11 mouse cellular contexts compared by ENCODE assay signal in the genomic region with DNA sequence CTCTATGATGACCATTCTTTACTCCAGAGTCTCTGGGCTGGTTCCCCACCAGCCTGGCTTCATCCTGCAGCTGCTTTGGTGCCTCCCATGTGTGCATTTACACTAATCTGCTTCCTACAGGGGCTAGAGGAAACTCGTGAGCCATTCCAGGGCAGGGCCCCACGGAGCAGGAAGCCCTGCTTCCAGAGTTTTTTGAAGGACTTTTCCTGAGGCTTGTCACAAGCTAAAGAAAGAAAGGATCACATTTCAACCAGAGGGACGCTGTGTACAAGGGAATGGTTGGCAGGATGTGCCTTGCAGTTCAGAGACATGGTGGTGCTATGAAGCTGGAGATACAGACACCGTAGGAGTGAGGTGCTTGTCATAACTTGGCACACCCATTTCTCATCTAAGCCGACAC. TPM values are rescaled to one million over a fixed set of nuclear protein-coding genes. Genes with fewer than 3 reads are reported as not detected.
DNase-seq lines count a peak whose midpoint lies in the region; ATAC-seq and TF ChIP-seq lines count a peak whose summit lies in the region.
"Had no signal": no experiment of that assay in that cellular context is flagged by ENCODE, and none has a peak within 500 bp of the region (broad histone marks: within the 10 kb centered on the region; RNA-seq: fewer than 3 reads in every experiment).

No protein-coding gene starts in this region.

- TF ChIP-seq CTCF in heart, adult 2 months (IDR thresholded peaks at IDR 0.05), result peak; percentile 22; the same call in 1 of the 2 replicates

- H3K79me2 ChIP-seq in heart, adult 2 months (replicated peaks; ENCODE audit: control insufficient read depth, insufficient read depth, low read length), result no peaks in the 10 kb centered on the region

- no peak for TF ChIP-seq POLR2A in heart, adult 2 months (IDR thresholded peaks at IDR 0.05; ENCODE audit: insufficient read depth, low read depth, low read length)

- 42% methylated on average over 5 of the region's 5 CpGs for WGBS in liver, embryonic 11.5 days
- 19% methylated on average over 5 of the region's 5 CpGs for WGBS in heart, adult 2 months
- WGBS in hindbrain, embryonic 11.5 days, result 63% methylated on average over 5 of the region's 5 CpGs

- no peak for DNase-seq in liver, embryonic 11.5 days (ENCODE audit: low spot score)
- DNase-seq in liver, result no peak
- peak; percentile 20 to 25 for DNase-seq in heart, adult 2 months
- DNase-seq in heart, postnatal 25 days (ENCODE audit: low spot score), result peak; percentile 11
- DNase-seq in lung, postnatal 10 days, result peak; percentile 50
- no peak for DNase-seq in B cell, adult 2 months
- no peak for DNase-seq in cerebellum, adult 11 months
- DNase-seq in hindbrain, embryonic 11.5 days (ENCODE audit: low spot score), result no peak
- DNase-seq: adrenal gland, postnatal 14 days; cerebellum, postnatal 36 days had no signal

- H3K36me3 ChIP-seq in liver, embryonic 11.5 days (ENCODE audit: control insufficient read depth, insufficient read depth, low read length), result no peaks in the 10 kb centered on the region
- H3K36me3 ChIP-seq in heart, adult 2 months (ENCODE audit: control insufficient read depth, insufficient read depth, low read length), result no peaks in the 10 kb centered on the region
- peaks cover 7% of the 10 kb centered on the region; the same call in 1 of the 2 replicates for H3K36me3 ChIP-seq in hindbrain, embryonic 11.5 days (ENCODE audit: control insufficient read depth, insufficient read depth, low read length)

- intact Hi-C loops in heart, adult 2 months (cut with DNase I), result loop anchor here (5.0 kb wide), 1 partner anchor 35 kb away; no protein-coding TSS in a partner anchor
- intact Hi-C loops in heart, postnatal 25 days (cut with DNase I), result no loop called here

- no peaks in the 10 kb centered on the region for H3K9me3 ChIP-seq in liver, embryonic 11.5 days (ENCODE audit: control insufficient read depth, low read length)
- no peaks in the 10 kb centered on the region for H3K9me3 ChIP-seq in hindbrain, embryonic 11.5 days (ENCODE audit: control insufficient read depth, low read length)

- H3K4me1 ChIP-seq in liver, embryonic 11.5 days (replicated peaks; ENCODE audit: control insufficient read depth, insufficient read depth, low read length), result no peaks in the 10 kb centered on the region
- peaks cover 4% of the 10 kb centered on the region; the same call in 1 of the 2 replicates for H3K4me1 ChIP-seq in heart, adult 2 months (ENCODE audit: control insufficient read depth, insufficient read depth, low read length)
- no peaks in the 10 kb centered on the region for H3K4me1 ChIP-seq in hindbrain, embryonic 11.5 days (replicated peaks; ENCODE audit: control insufficient read depth, insufficient read depth, low read length)

- H3K4me3 ChIP-seq in liver, embryonic 11.5 days (ENCODE audit: low read depth, low read length), result no peak overlapping the region
- no peak overlapping the region for H3K4me3 ChIP-seq in heart, adult 2 months
- H3K4me3 ChIP-seq in hindbrain, embryonic 11.5 days (ENCODE audit: low read depth, low read length), result no peak overlapping the region

- 0 out of 2 replicates have a peak, but pooled peaks have one; percentile 33 for TF ChIP-seq EP300 in heart, adult 2 months (IDR thresholded peaks at IDR 0.05; ENCODE audit: insufficient read depth, low read depth, low read length)

- H3K9ac ChIP-seq in liver, embryonic 11.5 days (ENCODE audit: low read depth, low read length), result no peak overlapping the region
- H3K9ac ChIP-seq in heart, adult 2 months (ENCODE audit: low read depth, low read length), result no peak overlapping the region
- H3K9ac ChIP-seq in hindbrain, embryonic 11.5 days (ENCODE audit: low read depth, low read length), result no peak overlapping the region

- no peaks in the 10 kb centered on the region for H3K27me3 ChIP-seq in liver, embryonic 11.5 days (replicated peaks; ENCODE audit: control insufficient read depth, insufficient read depth, low read length)
- H3K27me3 ChIP-seq in heart, adult 2 months (ENCODE audit: control insufficient read depth, insufficient read depth, low read length), result no peaks in the 10 kb centered on the region
- H3K27me3 ChIP-seq in hindbrain, embryonic 11.5 days (ENCODE audit: control insufficient read depth, insufficient read depth, low read length), result no peaks in the 10 kb centered on the region

- ATAC-seq in liver, embryonic 11.5 days (replicated peaks; ENCODE audit: low FRiP score), result no peak
- ATAC-seq in hindbrain, embryonic 11.5 days (ENCODE audit: low FRiP score), result no peak

- 0 out of 2 replicates have a peak overlapping the region, but pooled peaks have one; percentile 11 for H3K27ac ChIP-seq in liver, embryonic 11.5 days (ENCODE audit: low read depth, low read length)
- peak overlapping the region; percentile 45 for H3K27ac ChIP-seq in heart, adult 2 months
- H3K27ac ChIP-seq in hindbrain, embryonic 11.5 days (ENCODE audit: low read depth, low read length), result no peak overlapping the region

- no peak overlapping the region for H3K4me2 ChIP-seq in liver, embryonic 11.5 days
- no peak overlapping the region for H3K4me2 ChIP-seq in hindbrain, embryonic 11.5 days (replicated peaks; ENCODE audit: low read depth, low read length)

RNA-seq across cellular contexts. Expression of a gene that starts 14.8 kb away (rescaled TPM):
- 23.0 and 23.9 TPM in 2 replicates for polyA plus RNA-seq in liver, embryonic 11.5 days (2014; fragmentation: Nextera tagmentation; extraction: Ambion mirVana)
- total RNA-seq in heart, adult 2 months (2021), result 10 to 100 TPM in 1 of 2 experiments, 1 to 10 TPM in 1; 7.8 to 10.0 TPM
- polyA plus RNA-seq in heart, adult 2 months (2012; rRNA removed), result 0.57 and 1.8 TPM in 2 replicates
- 10 to 100 TPM in 1 of 2 experiments, 1 to 10 TPM in 1; 7.5 to 11.6 TPM for total RNA-seq in heart, postnatal 25 days (2021)
- polyA plus RNA-seq in hindbrain, embryonic 11.5 days (2014; fragmentation: Nextera tagmentation; extraction: Ambion mirVana), result 125 and 136 TPM in 2 replicates
- total RNA-seq: MEL had no signal

Comparison
In these comparisons a context has a peak if more than half of its experiments do, and no peak if none do; other contexts are left out.
1. DNase-seq: peak in heart, adult 2 months (2 of 2), heart, postnatal 25 days (single experiment) and lung, postnatal 10 days (single experiment); none in liver, embryonic 11.5 days (single experiment), liver (single experiment), B cell, adult 2 months (0 of 2), cerebellum, adult 11 months (single experiment) and hindbrain, embryonic 11.5 days (single experiment).